Mouse (Mus musculus): ENCODE measurements around the gene Nol6.

GRCm38 (mm10) chr4:41156961-41157360 is 32.7 kb upstream of the Nol6 start:
- TF ChIP-seq GATA1 (IDR thresholded peaks at IDR 0.05; ENCODE audit: borderline replicate concordance, low read length) (no peak), FLI1 (IDR thresholded peaks at IDR 0.05; ENCODE audit: low read length) (no peak)

Data from megakaryocyte, embryonic 14.5 days (primary cell).